Mouse (Mus musculus) urinary bladder, adult 18-20 months (tissue): ENCODE results near the gene Evc2.

Experiments used
- DNase-seq, 2 experiments: peaks; one replicate each; pipeline ENCODE4 v3.0.0; 2022; ENCODE audit warnings: low spot score in 2 of 2, mixed read lengths in 2 of 2

Evc2 gene

GRCm38 (mm10) chr5:37338288-37338687, at the start of gene Evc2:
Gene Evc2, plus strand, starts transcription at chr5:37338499.
- DNase-seq = peak; percentile 30 to 64

GRCm38 (mm10) chr5:37289236-37289635, 49.1 kb upstream of the Evc2 start:
- peak in 1 of 2 experiments; percentile 9 for DNase-seq

GRCm38 (mm10) chr5:37290983-37291382, 47.3 kb upstream of the Evc2 start:
- no peak for DNase-seq

GRCm38 (mm10) chr5:37296717-37297116, 41.6 kb upstream of the Evc2 start:
- DNase-seq = no peak

- peak in 1 of 2 experiments; percentile 4 for DNase-seq
Observed at GRCm38 (mm10) chr5:37298370-37298769, 39.9 kb upstream of the Evc2 start.

GRCm38 (mm10) chr5:37310026-37310425, 28.3 kb upstream of the Evc2 start:
- DNase-seq = no peak

GRCm38 (mm10) chr5:37312980-37313722, 25.1 kb upstream of the Evc2 start:
- DNase-seq = no peak

GRCm38 (mm10) chr5:37318715-37319114, 19.6 kb upstream of the Evc2 start:
- DNase-seq = no peak

GRCm38 (mm10) chr5:37320174-37320573, 18.1 kb upstream of the Evc2 start:
- DNase-seq = no peak

GRCm38 (mm10) chr5:37320761-37321160, 17.5 kb upstream of the Evc2 start:
- no peak for DNase-seq

- no peak for DNase-seq
Observed at GRCm38 (mm10) chr5:37326675-37327074, 11.6 kb upstream of the Evc2 start.

- no peak for DNase-seq
Observed at GRCm38 (mm10) chr5:37330449-37331132, 7.7 kb upstream of the Evc2 start.

- no peak for DNase-seq
Observed at GRCm38 (mm10) chr5:37331133-37331505, 7.2 kb upstream of the Evc2 start.

GRCm38 (mm10) chr5:37332066-37332465, 6.2 kb upstream of the Evc2 start:
- no peak for DNase-seq

- no peak for DNase-seq
Observed at GRCm38 (mm10) chr5:37335061-37335460, 3.2 kb upstream of the Evc2 start.

GRCm38 (mm10) chr5:37336485-37337105, 1.7 kb upstream of the Evc2 start, which contains the start of gene Evc:
Gene Evc, minus strand, starts transcription at chr5:37336894.
- peak; percentile 58 to 59 for DNase-seq

GRCm38 (mm10) chr5:37337696-37338095, 603 bp upstream of the Evc2 start:
- DNase-seq = peak in 1 of 2 experiments; percentile 9

- DNase-seq = no peak
Observed at GRCm38 (mm10) chr5:37343962-37344361, 5.7 kb downstream of the Evc2 start.

GRCm38 (mm10) chr5:37351791-37352190, 13.5 kb downstream of the Evc2 start:
- no peak for DNase-seq

- peak; percentile 8 to 37 for DNase-seq
Observed at GRCm38 (mm10) chr5:37354385-37354784, 16.1 kb downstream of the Evc2 start.

- DNase-seq = no peak
Observed at GRCm38 (mm10) chr5:37356027-37356426, 17.7 kb downstream of the Evc2 start.

GRCm38 (mm10) chr5:37362618-37363017, 24.3 kb downstream of the Evc2 start:
- DNase-seq = no peak

GRCm38 (mm10) chr5:37363284-37363683, 25.0 kb downstream of the Evc2 start:
- DNase-seq = no peak
